12 mouse cellular contexts compared by ENCODE assay signal in the genomic region with DNA sequence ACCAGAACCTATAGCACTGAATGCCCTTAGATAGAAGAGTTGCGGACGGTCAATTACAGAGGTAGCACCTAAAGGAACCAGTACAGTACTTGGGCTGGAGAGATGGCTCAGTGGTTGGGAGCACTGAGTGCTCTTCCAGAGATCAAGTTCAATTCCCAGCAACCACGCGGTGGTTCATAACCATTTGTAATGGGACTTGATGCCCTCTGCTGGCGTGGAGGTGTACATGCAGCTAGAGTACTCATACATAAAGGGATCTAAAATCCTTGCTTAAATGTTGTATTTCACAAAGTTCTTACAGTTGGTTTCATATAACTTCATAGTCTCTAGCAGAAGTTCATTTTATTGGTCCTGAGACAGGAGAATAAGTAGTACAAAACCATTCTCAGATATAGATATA. TPM values are rescaled to one million over a fixed set of nuclear protein-coding genes. Genes with fewer than 3 reads are reported as not detected.
DNase-seq lines count a peak whose midpoint lies in the region; ATAC-seq and TF ChIP-seq lines count a peak whose summit lies in the region.
"Had no signal": no experiment of that assay in that cellular context is flagged by ENCODE, and none has a peak within 500 bp of the region (broad histone marks: within the 10 kb centered on the region; RNA-seq: fewer than 3 reads in every experiment).

No protein-coding gene starts in this region.

- H3K27me3 ChIP-seq in heart, adult 2 months (ENCODE audit: control insufficient read depth, insufficient read depth, low read length): no peaks in the 10 kb centered on the region
- H3K27me3 ChIP-seq in heart, embryonic 10.5 days (ENCODE audit: insufficient read depth, poor library complexity, severe bottlenecking): no peaks in the 10 kb centered on the region
- H3K27me3 ChIP-seq in midbrain, postnatal 0 days (ENCODE audit: insufficient read depth, low read length): no peaks in the 10 kb centered on the region
- no peaks in the 10 kb centered on the region for H3K27me3 ChIP-seq in midbrain, embryonic 14.5 days (ENCODE audit: control insufficient read depth, insufficient read depth, low read length)
- H3K27me3 ChIP-seq: embryonic facial prominence, embryonic 15.5 days; hindbrain, embryonic 13.5 days had no signal

- TF ChIP-seq CTCF in heart, adult 2 months (IDR thresholded peaks at IDR 0.05): peak; percentile 77
- peak; percentile 46 for TF ChIP-seq CTCF in midbrain, postnatal 0 days (IDR thresholded peaks at IDR 0.05)

- H3K4me1 ChIP-seq in heart, adult 2 months (ENCODE audit: control insufficient read depth, insufficient read depth, low read length): no peaks in the 10 kb centered on the region
- no peaks in the 10 kb centered on the region for H3K4me1 ChIP-seq in heart, embryonic 10.5 days
- no peaks in the 10 kb centered on the region for H3K4me1 ChIP-seq in midbrain, postnatal 0 days (ENCODE audit: insufficient read depth, low read length)
- H3K4me1 ChIP-seq in midbrain, embryonic 14.5 days (ENCODE audit: control insufficient read depth, insufficient read depth, low read length): no peaks in the 10 kb centered on the region
- H3K4me1 ChIP-seq: embryonic facial prominence, embryonic 15.5 days; hindbrain, embryonic 13.5 days; megakaryocyte, embryonic 14.5 days had no signal

- no peak overlapping the region for H3K9ac ChIP-seq in heart, adult 2 months (ENCODE audit: low read depth, low read length)
- H3K9ac ChIP-seq in midbrain, postnatal 0 days (replicated peaks; ENCODE audit: low read length, poor library complexity, severe bottlenecking): no peak overlapping the region
- H3K9ac ChIP-seq in midbrain, embryonic 14.5 days (replicated peaks; ENCODE audit: low read length): no peak overlapping the region
- H3K9ac ChIP-seq: embryonic facial prominence, embryonic 15.5 days; hindbrain, embryonic 13.5 days had no signal

- WGBS in heart, adult 2 months: 74% methylated on average over 5 of the region's 5 CpGs
- 69% methylated on average over 5 of the region's 5 CpGs for WGBS in heart, embryonic 10.5 days
- WGBS in midbrain, postnatal 0 days: 77% methylated on average over 5 of the region's 5 CpGs
- 83% methylated on average over 5 of the region's 5 CpGs for WGBS in midbrain, embryonic 14.5 days

- H3K4me3 ChIP-seq in heart, adult 2 months: no peak overlapping the region
- H3K4me3 ChIP-seq in heart, embryonic 10.5 days: no peak overlapping the region
- no peak overlapping the region for H3K4me3 ChIP-seq in midbrain, postnatal 0 days (ENCODE audit: low read depth, low read length)
- no peak overlapping the region for H3K4me3 ChIP-seq in midbrain, embryonic 14.5 days (replicated peaks; ENCODE audit: low read depth, low read length)
- H3K4me3 ChIP-seq: embryonic facial prominence, embryonic 15.5 days; hindbrain, embryonic 13.5 days; megakaryocyte, embryonic 14.5 days had no signal

- no peak for TF ChIP-seq POLR2A in heart, adult 2 months (IDR thresholded peaks at IDR 0.05; ENCODE audit: insufficient read depth, low read depth, low read length)

- DNase-seq in heart, adult 2 months: no peak
- no peak for DNase-seq in heart, embryonic 10.5 days (ENCODE audit: low spot score)
- DNase-seq in midbrain, postnatal 0 days (ENCODE audit: low spot score): no peak
- DNase-seq in midbrain, embryonic 14.5 days: no peak
- DNase-seq in NIH3T3 (ENCODE audit: low read depth): peak; percentile 27
- DNase-seq in ovary, postnatal 14 days (ENCODE audit: low spot score): no peak
- DNase-seq: cerebellum, adult 11-12 months had no signal

- no peak overlapping the region for H3K27ac ChIP-seq in heart, adult 2 months
- no peak overlapping the region for H3K27ac ChIP-seq in heart, embryonic 10.5 days
- H3K27ac ChIP-seq in midbrain, postnatal 0 days (ENCODE audit: low read depth, low read length): no peak overlapping the region
- H3K27ac ChIP-seq in midbrain, embryonic 14.5 days (replicated peaks; ENCODE audit: low read depth, low read length): no peak overlapping the region
- H3K27ac ChIP-seq: embryonic facial prominence, embryonic 15.5 days; hindbrain, embryonic 13.5 days had no signal

- no peak overlapping the region for H3K4me2 ChIP-seq in midbrain, postnatal 0 days (ENCODE audit: low read depth, low read length, poor library complexity, severe bottlenecking)
- H3K4me2 ChIP-seq in midbrain, embryonic 14.5 days (ENCODE audit: low read length): no peak overlapping the region
- H3K4me2 ChIP-seq: embryonic facial prominence, embryonic 15.5 days; hindbrain, embryonic 13.5 days had no signal

- intact Hi-C loops in heart, adult 2 months (cut with DNase I): loop anchor here (1.0 kb wide), 1 partner anchor 101 kb away; no protein-coding TSS in a partner anchor

- no peaks in the 10 kb centered on the region for H3K79me2 ChIP-seq in heart, adult 2 months (replicated peaks; ENCODE audit: control insufficient read depth, insufficient read depth, low read length)

- no peaks in the 10 kb centered on the region for H3K36me3 ChIP-seq in heart, adult 2 months (ENCODE audit: control insufficient read depth, insufficient read depth, low read length)
- no peaks in the 10 kb centered on the region for H3K36me3 ChIP-seq in heart, embryonic 10.5 days
- no peaks in the 10 kb centered on the region for H3K36me3 ChIP-seq in midbrain, postnatal 0 days (ENCODE audit: insufficient read depth, low read length)
- no peaks in the 10 kb centered on the region for H3K36me3 ChIP-seq in midbrain, embryonic 14.5 days (ENCODE audit: control insufficient read depth, insufficient read depth, low read length)
- H3K36me3 ChIP-seq: embryonic facial prominence, embryonic 15.5 days; hindbrain, embryonic 13.5 days had no signal

- no peak for ATAC-seq in midbrain, postnatal 0 days (ENCODE audit: low FRiP score)
- ATAC-seq in midbrain, embryonic 14.5 days (ENCODE audit: low FRiP score, low TSS enrichment): no peak
- ATAC-seq in megakaryocyte-erythroid progenitor cell, adult 5-6 weeks (replicated peaks; ENCODE audit: low FRiP score, low TSS enrichment, poor library complexity, severe bottlenecking): peak; percentile 82
- ATAC-seq in erythroblast, adult 5-6 weeks (replicated peaks; ENCODE audit: low FRiP score, poor library complexity, severe bottlenecking): no peak

- H3K9me3 ChIP-seq in heart, embryonic 10.5 days: no peaks in the 10 kb centered on the region
- no peaks in the 10 kb centered on the region for H3K9me3 ChIP-seq in midbrain, postnatal 0 days (ENCODE audit: low read length)
- no peaks in the 10 kb centered on the region for H3K9me3 ChIP-seq in midbrain, embryonic 14.5 days (ENCODE audit: control insufficient read depth, low read length)
- H3K9me3 ChIP-seq: hindbrain, embryonic 13.5 days had no signal

- TF ChIP-seq EP300 in heart, adult 2 months (IDR thresholded peaks at IDR 0.05; ENCODE audit: insufficient read depth, low read depth, low read length): no peak

RNA-seq across cellular contexts. Expression of a gene that starts 9.4 kb away (rescaled TPM):
- total RNA-seq in heart, adult 2 months (2021): 10 to 100 TPM; 28.1 to 28.3 TPM
- 22.8 and 28.5 TPM in 2 replicates for polyA plus RNA-seq in heart, adult 2 months (2012; rRNA removed)
- 60.1 and 75.7 TPM in 2 replicates for polyA plus RNA-seq in heart, embryonic 10.5 days (2016; fragmentation: Nextera tagmentation; extraction: Ambion mirVana)
- total RNA-seq in midbrain, postnatal 0 days (2014; rRNA removed): 58.6 and 64.8 TPM in 2 replicates
- 25.9 and 29.1 TPM in 2 replicates for polyA plus RNA-seq in midbrain, postnatal 0 days (2015; fragmentation: Nextera tagmentation; extraction: Ambion mirVana)
- 59.2 and 75.2 TPM in 2 replicates for polyA plus RNA-seq in midbrain, embryonic 14.5 days (2014; fragmentation: Nextera tagmentation; extraction: Ambion mirVana)
- total RNA-seq in megakaryocyte-erythroid progenitor cell, adult 5-6 weeks (2014; fragmentation: Nextera tagmentation): 15.2 and 23.9 TPM in 2 replicates
- 22.0 and 44.7 TPM in 2 replicates for total RNA-seq in megakaryocyte-erythroid progenitor cell, adult 5-6 weeks (2017)
- total RNA-seq in erythroblast, adult 5-6 weeks (2015; ENCODE audit: low replicate concordance): 11.1 and 21.3 TPM in 2 replicates
- total RNA-seq in erythroblast, adult 5-6 weeks (2017; ENCODE audit: low replicate concordance): 9.5 and 11.6 TPM in 2 replicates

RNA-seq across cellular contexts. Expression of a gene that starts 10.4 kb away (rescaled TPM):
- total RNA-seq in heart, adult 2 months (2021): 1 to 10 TPM; 1.1 to 1.3 TPM
- 2.0 and 2.2 TPM in 2 replicates for polyA plus RNA-seq in heart, adult 2 months (2012; rRNA removed)
- 23.6 and 46.6 TPM in 2 replicates for polyA plus RNA-seq in heart, embryonic 10.5 days (2016; fragmentation: Nextera tagmentation; extraction: Ambion mirVana)
- 32.6 and 37.2 TPM in 2 replicates for total RNA-seq in midbrain, postnatal 0 days (2014; rRNA removed)
- polyA plus RNA-seq in midbrain, postnatal 0 days (2015; fragmentation: Nextera tagmentation; extraction: Ambion mirVana): 10.7 and 12.1 TPM in 2 replicates
- 15.4 and 28.1 TPM in 2 replicates for polyA plus RNA-seq in midbrain, embryonic 14.5 days (2014; fragmentation: Nextera tagmentation; extraction: Ambion mirVana)
- not detected in 2 replicates for total RNA-seq in megakaryocyte-erythroid progenitor cell, adult 5-6 weeks (2014; fragmentation: Nextera tagmentation)
- not detected in 2 replicates for total RNA-seq in megakaryocyte-erythroid progenitor cell, adult 5-6 weeks (2017)
- total RNA-seq in erythroblast, adult 5-6 weeks (2015; ENCODE audit: low replicate concordance): not detected in 2 replicates
- 0.28 and 4.8 TPM in 2 replicates for total RNA-seq in erythroblast, adult 5-6 weeks (2017; ENCODE audit: low replicate concordance)
